Mouse (Mus musculus): ENCODE measurements around the gene Gm20388. TPM values are rescaled to one million over a fixed set of nuclear protein-coding genes. Genes with fewer than 3 reads are reported as not detected.
"Not testable (repeated sequence)": the region's sequence is repeated elsewhere in the genome, so short reads cannot be mapped to it uniquely, and the experiment has no call there.

Gene Gm20388
- polyA plus RNA-seq, 1 experiment from 2014 or later, result 1.7 TPM

- 2% methylated on average over 17 of the region's 17 CpGs for WGBS
- H3K4me3 ChIP-seq, result peak overlapping the region; percentile 97
- H3K27ac ChIP-seq, result peak overlapping the region; percentile 96
- peaks cover 43% of the 10 kb centered on the region for H3K36me3 ChIP-seq
- no peaks in the 10 kb centered on the region for H3K27me3 ChIP-seq (ENCODE audit: insufficient read depth, poor library complexity, severe bottlenecking)
- peak; percentile 19 for DNase-seq (ENCODE audit: low spot score)
- H3K9me3 ChIP-seq, result no peaks in the 10 kb centered on the region
- H3K4me1 ChIP-seq (replicated peaks), result peaks cover 68% of the 10 kb centered on the region
Measured at GRCm38 (mm10) chr8:120666807-120667470, 756.3 kb downstream of the Gm20388 start.

DNA sequence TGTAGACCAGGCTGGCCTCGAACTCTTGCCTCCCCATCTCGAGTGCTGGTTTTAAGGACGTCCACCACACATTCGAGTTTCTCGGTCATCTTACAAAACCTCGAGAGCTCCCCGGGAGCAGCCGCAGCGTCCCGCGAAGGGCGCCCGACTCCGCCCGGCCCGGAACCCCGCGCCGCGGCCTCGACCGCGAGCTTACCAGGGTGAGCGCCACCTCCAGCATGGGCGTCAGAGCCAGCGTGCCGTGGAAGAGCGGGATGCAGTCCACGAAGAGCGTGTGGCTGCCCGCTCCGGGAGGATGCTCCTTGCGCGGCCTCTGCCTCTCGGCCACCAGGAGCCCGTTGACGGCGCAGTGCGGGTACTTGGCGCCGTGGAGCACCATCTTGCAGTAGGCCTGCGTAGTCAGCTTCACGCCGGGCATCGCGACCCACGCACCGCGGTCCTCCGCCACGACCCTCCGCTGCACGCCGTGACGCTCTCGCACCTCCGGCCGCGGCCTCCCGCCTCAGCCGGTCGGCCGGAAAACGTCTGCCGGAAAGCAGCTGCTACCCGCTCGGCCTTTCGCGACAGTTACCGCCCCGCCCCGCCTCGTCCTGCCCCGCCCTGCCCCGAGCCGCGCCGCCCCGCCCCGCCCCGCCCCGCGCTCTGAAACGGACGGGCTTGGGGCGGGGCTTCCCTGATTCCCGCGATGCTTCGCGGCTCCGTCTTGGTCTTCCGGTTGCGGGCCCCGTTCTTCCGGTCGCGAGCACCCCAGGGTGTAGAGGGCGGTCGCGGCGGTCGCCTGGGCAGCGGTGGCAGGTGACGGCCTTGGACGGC is 757.1 kb downstream of the Gm20388 start, which contains the start of the genes Gm27021 and Cox4i1:
Gene Gm27021 (minus strand): TSS at position 519 of the 813 bp plus-strand sequence.
Gene Cox4i1 (plus strand): TSS at position 662 of the 813 bp plus-strand sequence.
- peak within 1 kb of the TSS; percentile 96 for H3K27ac ChIP-seq
- peak; percentile 97 for DNase-seq (ENCODE audit: low spot score)
- peak within 1 kb of the TSS; percentile 97 for H3K4me3 ChIP-seq
- H3K4me1 ChIP-seq (replicated peaks), result peaks cover 76% of the 10 kb centered on the region
- H3K27me3 ChIP-seq (ENCODE audit: insufficient read depth, poor library complexity, severe bottlenecking), result no peaks in the 10 kb centered on the region
- H3K9me3 ChIP-seq, result no peaks in the 10 kb centered on the region
- H3K36me3 ChIP-seq, result peaks cover 51% of the 10 kb centered on the region
- WGBS, result under 1% methylated on average over 105 of the region's 105 CpGs

- Histone ChIP-seq H3K36me3 (peaks cover 55% of the 10 kb centered on the region), H3K4me3 (peak within 1 kb of the TSS; percentile 97), H3K27me3 (ENCODE audit: insufficient read depth, poor library complexity, severe bottlenecking) (no peaks in the 10 kb centered on the region), H3K4me1 (replicated peaks) (peaks cover 76% of the 10 kb centered on the region), H3K9me3 (no peaks in the 10 kb centered on the region), H3K27ac (peak within 1 kb of the TSS; percentile 96)
- no peak for DNase-seq (ENCODE audit: low spot score)
- WGBS, result 1% methylated on average over 51 of the region's 51 CpGs
Measured at GRCm38 (mm10) chr8:120668374-120668905, 757.8 kb downstream of the Gm20388 start, which contains the start of gene Emc8. TSS of gene Emc8 (minus strand) at chr8:120668573.

- Histone ChIP-seq H3K9me3 (no peaks in the 10 kb centered on the region), H3K4me3 (no peak overlapping the region), H3K27ac (no peak overlapping the region), H3K27me3 (ENCODE audit: insufficient read depth, poor library complexity, severe bottlenecking) (no peaks in the 10 kb centered on the region), H3K4me1 (replicated peaks) (peaks cover 49% of the 10 kb centered on the region), H3K36me3 (peaks cover 59% of the 10 kb centered on the region)
- 58% methylated on average over 6 of the region's 6 CpGs for WGBS
- DNase-seq (ENCODE audit: low spot score), result peak; percentile 16
Measured at GRCm38 (mm10) chr8:120671775-120672174, 761.1 kb downstream of the Gm20388 start.

DNA sequence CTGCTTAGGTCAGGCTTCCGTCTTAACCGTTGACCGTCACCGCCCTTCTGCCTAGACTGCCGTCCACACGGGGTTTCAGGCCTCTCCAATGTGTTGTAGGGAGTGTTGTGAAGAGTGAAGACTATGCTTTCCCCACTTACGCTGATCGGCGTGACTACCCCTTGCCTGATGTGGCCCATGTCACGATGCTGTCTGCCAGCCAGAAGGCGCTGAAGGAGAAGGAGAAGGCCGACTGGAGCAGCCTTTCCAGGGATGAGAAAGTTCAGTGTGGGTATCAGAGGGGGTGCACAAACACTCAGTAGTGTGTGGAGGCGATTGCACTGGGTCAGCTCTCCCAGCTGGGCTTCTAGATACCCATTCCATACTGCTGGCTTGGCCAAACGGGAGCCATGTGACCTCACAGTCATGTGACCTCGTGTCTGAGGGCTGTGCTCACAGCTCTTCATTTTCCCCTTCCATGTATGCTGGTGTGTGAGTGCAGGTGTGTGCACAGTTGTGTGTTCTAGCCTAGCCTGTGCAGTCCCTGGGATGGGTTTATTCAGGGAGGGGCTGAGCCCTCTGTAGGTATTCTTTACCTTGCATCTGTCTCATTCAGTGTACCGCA is 762.1 kb downstream of the Gm20388 start:
- peaks cover 59% of the 10 kb centered on the region for H3K36me3 ChIP-seq
- WGBS, result 93% methylated on average over 16 of the region's 16 CpGs
- DNase-seq (ENCODE audit: low spot score), result no peak

DNA sequence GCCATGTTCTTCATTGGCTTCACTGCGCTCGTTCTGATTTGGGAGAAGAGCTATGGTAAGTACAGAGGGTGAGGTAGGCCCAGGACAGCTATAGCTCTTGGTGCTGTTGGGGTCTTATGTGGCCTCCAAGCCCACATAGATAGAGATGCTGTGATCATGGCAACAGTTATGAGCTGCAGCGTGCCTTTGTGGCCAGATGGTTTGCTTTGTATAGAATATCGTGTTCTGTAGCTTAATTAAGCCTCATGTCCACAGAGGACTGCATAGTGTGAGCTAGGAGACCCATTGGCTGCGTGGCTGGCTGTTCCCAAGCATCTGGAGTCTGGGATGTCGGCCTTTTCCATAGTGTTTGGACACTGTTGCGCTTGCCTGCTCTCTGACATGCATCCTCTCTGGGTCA is 762.7 kb downstream of the Gm20388 start:
- Histone ChIP-seq H3K27ac (no peak overlapping the region), H3K9me3 (no peaks in the 10 kb centered on the region), H3K4me1 (replicated peaks) (peaks cover 36% of the 10 kb centered on the region), H3K36me3 (peaks cover 59% of the 10 kb centered on the region), H3K27me3 (ENCODE audit: insufficient read depth, poor library complexity, severe bottlenecking) (no peaks in the 10 kb centered on the region), H3K4me3 (no peak overlapping the region)
- WGBS, result 93% methylated on average over 7 of the region's 7 CpGs
- no peak for DNase-seq (ENCODE audit: low spot score)

More for the DNA sequence above, 762.1 kb downstream of the Gm20388 start:
- H3K4me1 ChIP-seq (replicated peaks), result peaks cover 39% of the 10 kb centered on the region
- no peak overlapping the region for H3K4me3 ChIP-seq
- no peak overlapping the region for H3K27ac ChIP-seq
- H3K27me3 ChIP-seq (ENCODE audit: insufficient read depth, poor library complexity, severe bottlenecking), result no peaks in the 10 kb centered on the region
- no peaks in the 10 kb centered on the region for H3K9me3 ChIP-seq

DNA sequence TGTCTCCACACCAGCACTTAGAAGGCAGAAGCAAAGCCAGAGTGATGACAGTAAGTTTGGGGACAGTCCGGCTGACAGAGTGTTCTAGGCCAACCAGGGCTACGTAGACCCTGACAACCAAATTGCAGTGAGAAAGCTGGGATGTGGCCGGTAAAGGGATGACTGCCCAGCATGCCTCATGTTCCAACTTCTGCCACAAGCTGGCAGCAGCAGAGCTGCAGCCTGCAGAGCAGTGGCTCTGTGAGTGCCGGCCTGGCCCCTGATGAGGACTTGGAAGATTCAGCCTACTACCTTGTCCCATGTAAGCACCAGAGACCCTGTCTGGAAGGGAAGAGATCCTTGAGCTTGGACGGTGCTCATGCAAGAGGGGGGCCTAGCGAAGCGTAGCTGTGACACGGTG is 765.1 kb downstream of the Gm20388 start:
- 74% methylated on average over 8 of the region's 8 CpGs for WGBS
- Histone ChIP-seq H3K4me1 (replicated peaks) (peaks cover 20% of the 10 kb centered on the region), H3K27me3 (ENCODE audit: insufficient read depth, poor library complexity, severe bottlenecking) (peaks cover 5% of the 10 kb centered on the region; the same call in 1 of the 2 replicates), H3K4me3 (no peak overlapping the region), H3K27ac (no peak overlapping the region), H3K36me3 (peaks cover 48% of the 10 kb centered on the region), H3K9me3 (no peaks in the 10 kb centered on the region)
- DNase-seq (ENCODE audit: low spot score), result no peak

- no peak overlapping the region for H3K27ac ChIP-seq
- WGBS, result 15% methylated on average over 10 of the region's 10 CpGs
- peak; percentile 85 for DNase-seq (ENCODE audit: low spot score)
- no peaks in the 10 kb centered on the region for H3K9me3 ChIP-seq
- peaks cover 12% of the 10 kb centered on the region; the same call in 1 of the 2 replicates for H3K27me3 ChIP-seq (ENCODE audit: insufficient read depth, poor library complexity, severe bottlenecking)
- no peak overlapping the region for H3K4me3 ChIP-seq
- peaks cover under 1% of the 10 kb centered on the region; the same call in 1 of the 2 replicates for H3K4me1 ChIP-seq (replicated peaks)
- peaks cover 21% of the 10 kb centered on the region for H3K36me3 ChIP-seq
Measured at GRCm38 (mm10) chr8:120678447-120678846, 767.8 kb downstream of the Gm20388 start.

DNA sequence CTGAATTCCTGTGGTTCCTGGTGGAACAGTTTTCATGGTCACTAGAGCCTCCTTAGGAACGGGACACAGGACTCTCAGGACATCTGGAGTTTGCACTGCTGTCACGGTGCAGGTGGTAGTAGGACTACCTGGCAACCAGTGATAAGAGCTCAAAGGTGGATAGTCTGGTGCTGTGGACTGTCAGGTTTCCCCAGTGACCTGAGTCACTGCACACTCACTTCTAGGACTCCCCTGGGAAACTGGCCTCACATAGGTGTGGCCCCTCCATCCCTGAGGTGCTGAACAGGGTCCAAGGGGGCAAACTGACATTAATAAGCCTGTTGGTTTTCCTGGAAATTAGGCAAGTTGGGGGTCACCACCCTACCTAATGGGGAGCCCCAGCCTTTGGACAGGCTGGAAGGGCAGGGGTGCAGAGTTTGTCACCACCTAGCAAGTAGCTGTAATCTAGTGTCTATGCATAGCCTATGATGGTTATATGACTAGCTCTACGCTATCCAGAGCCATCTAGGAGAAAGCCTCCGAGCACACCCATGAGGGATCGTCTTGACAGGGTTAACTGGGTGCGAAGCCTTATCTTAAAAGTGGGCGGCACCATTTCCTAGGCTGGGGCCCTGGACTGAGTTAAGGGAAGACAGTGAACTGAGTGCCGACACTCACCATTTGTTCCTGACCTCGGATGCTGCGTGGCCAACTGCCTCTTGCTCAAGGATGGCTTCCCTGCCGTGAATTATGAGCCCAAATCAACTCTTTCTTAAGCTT is 769.2 kb downstream of the Gm20388 start:
- Histone ChIP-seq H3K27ac (no peak overlapping the region), H3K9me3 (no peaks in the 10 kb centered on the region), H3K4me1 (replicated peaks) (peaks cover 10% of the 10 kb centered on the region), H3K27me3 (ENCODE audit: insufficient read depth, poor library complexity, severe bottlenecking) (peaks cover 12% of the 10 kb centered on the region; the same call in 1 of the 2 replicates), H3K36me3 (peaks cover 11% of the 10 kb centered on the region), H3K4me3 (no peak overlapping the region)
- WGBS, result 74% methylated on average over 11 of the region's 11 CpGs
- DNase-seq (ENCODE audit: low spot score), result no peak

DNA sequence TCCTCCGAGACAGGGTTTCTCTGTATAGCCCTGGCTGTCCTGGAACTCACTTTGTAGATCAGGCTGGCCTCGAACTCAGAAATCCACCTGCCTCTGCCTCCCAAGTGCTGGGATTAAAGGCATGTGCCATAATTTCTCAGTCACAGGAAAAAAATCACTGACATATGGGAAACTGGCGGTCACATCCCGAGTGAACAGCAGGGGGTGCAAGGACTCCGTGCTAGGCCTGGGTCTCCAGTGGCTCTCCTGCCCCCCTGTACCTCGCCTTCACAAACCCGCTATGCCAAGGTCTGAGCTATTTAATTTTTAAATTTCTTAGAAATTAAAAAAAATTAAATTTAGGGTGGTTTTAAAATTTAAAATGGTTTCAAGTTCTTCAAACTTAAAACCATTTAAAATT is 769.8 kb downstream of the Gm20388 start:
- H3K4me3 ChIP-seq; H3K27ac ChIP-seq; H3K36me3 ChIP-seq; H3K9me3 ChIP-seq; DNase-seq (ENCODE audit: low spot score): not testable (repeated sequence)
- WGBS, result 67% methylated on average over 7 of the region's 7 CpGs
- Histone ChIP-seq H3K27me3 (ENCODE audit: insufficient read depth, poor library complexity, severe bottlenecking) (peaks cover 12% of the 10 kb centered on the region; the same call in 1 of the 2 replicates), H3K4me1 (replicated peaks) (peaks cover 16% of the 10 kb centered on the region)

- Histone ChIP-seq H3K4me3 (no peak overlapping the region), H3K27me3 (ENCODE audit: insufficient read depth, poor library complexity, severe bottlenecking) (peaks cover 12% of the 10 kb centered on the region; the same call in 1 of the 2 replicates), H3K27ac (no peak overlapping the region), H3K4me1 (replicated peaks) (peaks cover 18% of the 10 kb centered on the region), H3K36me3 (no peaks in the 10 kb centered on the region), H3K9me3 (no peaks in the 10 kb centered on the region)
- DNase-seq (ENCODE audit: low spot score), result no peak
- 82% methylated on average over 10 of the region's 10 CpGs for WGBS
Measured at GRCm38 (mm10) chr8:120681113-120681512, 770.5 kb downstream of the Gm20388 start.

DNA sequence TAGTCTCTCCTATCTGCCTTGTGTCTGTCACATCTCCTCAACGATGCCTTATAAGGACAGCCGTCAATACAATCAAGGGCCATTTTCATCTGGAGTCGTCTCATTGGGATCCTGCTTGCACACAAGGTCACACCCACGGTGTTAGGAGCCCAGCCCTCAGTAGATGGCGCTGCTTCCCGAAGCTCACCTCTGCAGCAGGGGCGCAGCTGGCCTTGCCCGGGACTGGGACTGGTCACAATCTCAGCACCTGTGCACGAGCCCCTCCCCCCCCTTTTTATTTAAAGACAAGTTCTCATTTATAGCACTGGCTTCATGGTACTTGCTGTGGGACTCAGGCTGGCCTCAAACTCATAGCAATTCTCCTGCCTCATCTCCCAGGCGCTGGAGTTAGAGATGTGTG is 773.0 kb downstream of the Gm20388 start:
- Histone ChIP-seq H3K27me3 (ENCODE audit: insufficient read depth, poor library complexity, severe bottlenecking) (peaks cover 16% of the 10 kb centered on the region; the same call in 1 of the 2 replicates), H3K4me1 (replicated peaks) (peaks cover 21% of the 10 kb centered on the region), H3K9me3 (no peaks in the 10 kb centered on the region), H3K36me3 (no peaks in the 10 kb centered on the region), H3K27ac (no peak overlapping the region), H3K4me3 (no peak overlapping the region)
- 20% methylated on average over 10 of the region's 10 CpGs for WGBS
- DNase-seq (ENCODE audit: low spot score), result peak; percentile 65

Data from hindbrain, embryonic 10.5 days (tissue).